Mouse (Mus musculus) lung, postnatal 0 days (tissue): ENCODE measurements around the gene Tmem151a. TPM values are rescaled to one million over a fixed set of nuclear protein-coding genes. Genes with fewer than 3 reads are reported as not detected.

Experiments used
- ATAC-seq: fragments of 200-750 bp; cut with Nextera tagmentation; 2 replicates; pipeline ENCODE4 v1.8.0; 2017; ENCODE audit warnings: moderate library complexity
- DNase-seq: peaks from one replicate; pipeline ENCODE4 v3.0.0-alpha.2; 2016; ENCODE audit warnings: low spot score
- H3K27ac ChIP-seq: fragments of 300-500 bp; sonication (generic); 2 replicates; pipeline ENCODE4 v1.5.1; 2014; ENCODE audit warnings: antibody characterized with exemption, mild to moderate bottlenecking, low read length, mixed read lengths
- H3K27me3 ChIP-seq: fragments of 300-500 bp; sonication (generic); replicated peaks from 2 replicates; pipeline ENCODE4 v1.6.1; 2014; ENCODE audit warnings: low read length, mixed read lengths; ENCODE audit not compliant: insufficient read depth
- H3K36me3 ChIP-seq: fragments of 300-500 bp; sonication (generic); 2 replicates; pipeline ENCODE4 v1.6.1; 2014; ENCODE audit warnings: low read length, mixed read lengths; ENCODE audit not compliant: insufficient read depth
- H3K4me1 ChIP-seq: fragments of 300-500 bp; sonication (generic); 2 replicates; pipeline ENCODE4 v1.6.1; 2014; ENCODE audit warnings: antibody characterized with exemption, low read depth, low read length, mixed read lengths; ENCODE audit not compliant: insufficient read depth
- H3K4me2 ChIP-seq: fragments of 300-500 bp; sonication (generic); replicated peaks from 2 replicates; pipeline ENCODE4 v1.6.1; 2014; ENCODE audit warnings: low read depth, mild to moderate bottlenecking, low read length, moderate library complexity, mixed read lengths
- H3K4me3 ChIP-seq: fragments of 300-500 bp; sonication (generic); 2 replicates; pipeline ENCODE4 v1.5.1; 2014; ENCODE audit warnings: low read depth, low read length
- H3K9ac ChIP-seq: fragments of 300-500 bp; sonication (generic); replicated peaks from 2 replicates; pipeline ENCODE4 v1.6.1; 2014; ENCODE audit warnings: low read depth, mild to moderate bottlenecking
- H3K9me3 ChIP-seq: fragments of 300-500 bp; sonication (generic); 2 replicates; pipeline ENCODE4 v1.6.1; 2016; ENCODE audit warnings: low read length, mixed read lengths
- CTCF ChIP-seq: IDR thresholded peaks from 2 replicates; pipeline ENCODE4 v1.5.1; 2016; ENCODE audit warnings: antibody characterized with exemption, mild to moderate bottlenecking
- EP300 ChIP-seq: IDR thresholded peaks from 2 replicates; pipeline ENCODE4 v1.6.1; 2016; ENCODE audit warnings: antibody characterized with exemption, mild to moderate bottlenecking, control low read depth
- WGBS: fragments of 180-500 bp; shearing (Covaris S2); extraction: QIAGEN DNeasy Blood & Tissue Kit; methylation state at CpG from one replicate; pipeline ENCODE4 v1.1.7; 2014; 5-methylcytosine and 5-hydroxymethylcytosine counted together
- polyA plus RNA-seq: library from polyadenylated mRNA; unstranded; fragments of >200 nt; fragmentation: Nextera tagmentation; extraction: Ambion mirVana; gene quantifications from 2 replicates; pipeline ENCODE4 v1.2.1, GENCODE M21; 2015

The Tmem151a gene
- polyA plus RNA-seq, 1 experiment from 2014 or later, result 4.5 TPM

DNA sequence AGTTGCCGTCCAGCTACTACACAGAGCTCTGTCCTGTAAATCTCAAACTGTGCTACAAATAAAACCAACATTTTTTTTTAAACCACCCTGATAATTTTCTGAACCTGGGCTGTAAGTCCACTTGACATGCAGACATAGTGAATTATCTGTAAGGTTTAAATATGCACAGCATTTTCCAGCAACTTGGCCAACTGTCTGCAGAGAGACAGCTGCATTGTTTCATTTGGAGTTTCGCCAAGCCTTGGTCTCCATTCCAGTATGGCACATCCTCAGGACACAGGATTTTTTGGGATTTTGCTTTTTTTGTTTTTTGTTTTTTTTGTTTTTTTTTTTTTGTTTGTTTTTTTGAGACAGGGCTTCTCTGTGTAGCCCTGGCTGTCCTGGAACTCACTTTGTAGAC, 63.9 kb downstream of the Tmem151a start:
- H3K27me3 ChIP-seq, result no peaks in the 10 kb centered on the region
- H3K9me3 ChIP-seq, result no peaks in the 10 kb centered on the region
- DNase-seq (no peak), ATAC-seq (no peak)
- no peak overlapping the region for H3K27ac ChIP-seq
- H3K36me3 ChIP-seq, result no peaks in the 10 kb centered on the region
- WGBS, result 75% methylated on average over 2 of the region's 2 CpGs
- H3K4me3 ChIP-seq, result no peak overlapping the region
- H3K4me1 ChIP-seq, result no peaks in the 10 kb centered on the region
- H3K9ac ChIP-seq, result no peak overlapping the region
- TF ChIP-seq EP300 (no peak), CTCF (no peak)
- H3K4me2 ChIP-seq, result no peak overlapping the region

Other genes starting within 250 kb of the Tmem151a start
- 53.0 and 54.5 TPM in 2 replicates for gene Ccs, start 246.2 kb downstream of the Tmem151a start, polyA plus RNA-seq
- 0.51 and 0.62 TPM in 2 replicates for gene Ccdc87, start 246.2 kb downstream of the Tmem151a start, polyA plus RNA-seq
- gene Ctsf, start 230.4 kb downstream of the Tmem151a start, polyA plus RNA-seq, result 34.2 and 35.2 TPM in 2 replicates
- 0.27 and 0.40 TPM in 2 replicates for gene Actn3, start 207.6 kb downstream of the Tmem151a start, polyA plus RNA-seq
- gene Zdhhc24, start 206.9 kb downstream of the Tmem151a start, polyA plus RNA-seq, result 8.1 and 9.1 TPM in 2 replicates
- gene Bbs1, start 178.9 kb downstream of the Tmem151a start, polyA plus RNA-seq, result 1.6 and 1.9 TPM in 2 replicates
- gene Dpp3, start 157.2 kb downstream of the Tmem151a start, polyA plus RNA-seq, result 47.6 and 47.7 TPM in 2 replicates
- gene Peli3, start 142.4 kb downstream of the Tmem151a start, polyA plus RNA-seq, result 0.85 and 1.8 TPM in 2 replicates
- 52.1 and 55.1 TPM in 2 replicates for gene Mrpl11, start 123.4 kb downstream of the Tmem151a start, polyA plus RNA-seq
- gene Npas4, start 95.2 kb downstream of the Tmem151a start, polyA plus RNA-seq, result 0.04 TPM in 1 of 2 replicates, not detected in the other
- 0.88 TPM in 2 replicates for gene Slc29a2, start 61.7 kb downstream of the Tmem151a start, polyA plus RNA-seq
- gene B4gat1, start 46.7 kb downstream of the Tmem151a start, polyA plus RNA-seq, result 33.8 and 36.3 TPM in 2 replicates
- gene AC124502.3, start 46.6 kb downstream of the Tmem151a start, polyA plus RNA-seq, result 1.1 and 1.6 TPM in 2 replicates
- gene Brms1, start 44.2 kb downstream of the Tmem151a start, polyA plus RNA-seq, result 40.8 and 47.6 TPM in 2 replicates
- 1.7 and 1.9 TPM in 2 replicates for gene Rin1, start 35.0 kb downstream of the Tmem151a start, polyA plus RNA-seq
- gene Cd248, start 17.5 kb downstream of the Tmem151a start, polyA plus RNA-seq, result 23.1 and 25.1 TPM in 2 replicates
- 93.3 and 105 TPM in 2 replicates for gene Yif1a, start 3.0 kb upstream of the Tmem151a start, polyA plus RNA-seq
- gene Cnih2, start 13.0 kb upstream of the Tmem151a start, polyA plus RNA-seq, result 0.70 and 0.89 TPM in 2 replicates
- gene Rab1b, start 21.5 kb upstream of the Tmem151a start, polyA plus RNA-seq, result 228 and 240 TPM in 2 replicates
- 10.1 and 10.8 TPM in 2 replicates for gene Klc2, start 33.0 kb upstream of the Tmem151a start, polyA plus RNA-seq
- 9.3 and 10.4 TPM in 2 replicates for gene Pacs1, start 187.6 kb upstream of the Tmem151a start, polyA plus RNA-seq
- gene Sf3b2, start 209.9 kb upstream of the Tmem151a start, polyA plus RNA-seq, result 200 TPM in 2 replicates
- 0.55 and 0.57 TPM in 2 replicates for gene Gal3st3, start 212.8 kb upstream of the Tmem151a start, polyA plus RNA-seq